Mouse (Mus musculus): ENCODE measurements around the gene Wscd2. TPM values are rescaled to one million over a fixed set of nuclear protein-coding genes. Genes with fewer than 3 reads are reported as not detected.

Wscd2 gene
- total and polyA plus RNA-seq, 3 experiments = 0.38 to 0.51 (median 0.39) TPM

DNA sequence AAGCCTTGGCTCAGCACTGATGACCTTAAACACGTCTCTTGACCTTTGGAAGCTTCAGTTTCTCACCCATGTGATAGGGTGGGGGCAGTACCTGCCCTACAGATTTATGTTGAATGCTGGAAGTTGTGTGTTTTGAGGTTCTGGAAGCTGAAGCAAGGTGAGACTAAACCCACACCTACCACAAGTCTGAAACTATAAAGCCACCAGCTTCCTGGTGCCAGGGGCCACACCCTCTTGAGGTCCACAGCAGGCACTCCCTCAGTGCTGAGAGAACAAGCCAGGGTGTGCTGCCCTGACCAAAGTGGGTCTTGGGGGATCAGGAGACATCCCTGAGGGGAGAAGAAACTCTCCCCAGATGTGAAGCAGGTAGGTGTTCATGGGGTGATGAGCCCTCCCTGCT, 48.7 kb downstream of the Wscd2 start:
- TF ChIP-seq RAD21 (IDR thresholded peaks at IDR 0.05; ENCODE audit: low read depth, low read length) (no peak), UBTF (IDR thresholded peaks at IDR 0.05; ENCODE audit: low read depth, low read length) (no peak), ELF1 (IDR thresholded peaks at IDR 0.05; ENCODE audit: low read depth, low read length) (no peak), TCF12 (IDR thresholded peaks at IDR 0.05; ENCODE audit: low read depth, low read length) (no peak), MYC (IDR thresholded peaks at IDR 0.05; ENCODE audit: low read depth, low read length) (no peak), SIN3A (IDR thresholded peaks at IDR 0.05; ENCODE audit: low read length) (no peak), CHD2 (IDR thresholded peaks at IDR 0.05; ENCODE audit: low read length) (no peak), NELFE (IDR thresholded peaks at IDR 0.05; ENCODE audit: low read depth, low read length) (no peak), ZMIZ1 (IDR thresholded peaks at IDR 0.05; ENCODE audit: low read depth, low read length) (no peak), ZC3H11A (IDR thresholded peaks at IDR 0.05; ENCODE audit: low read depth, low read length) (no peak), ETS1 (conservative IDR thresholded peaks at IDR 0.05; ENCODE audit: low read depth, low read length) (no peak), POLR2AphosphoS2 (IDR thresholded peaks at IDR 0.05; ENCODE audit: low read depth, low read length) (no peak), MEF2A (IDR thresholded peaks at IDR 0.05; ENCODE audit: borderline replicate concordance, low read depth, low read length) (no peak), NRF1 (IDR thresholded peaks at IDR 0.05; ENCODE audit: low read depth, low read length) (no peak), BHLHE40 (IDR thresholded peaks at IDR 0.05; ENCODE audit: low read depth, low read length) (no peak)
- Histone ChIP-seq H3K9ac (ENCODE audit: insufficient read depth, low read depth) (no peak overlapping the region), H3K4me2 (ENCODE audit: insufficient read depth, low read depth, poor library complexity, severe bottlenecking) (no peak overlapping the region), H3K4me3 (replicated peaks in 1 of 3; ENCODE audit: low read depth in 2 of 3, low read length in 2 of 3, poor library complexity in 1 of 3) (no peak overlapping the region), H3K27ac (ENCODE audit: insufficient read depth, low read depth) (no peak overlapping the region), H3K79me2 (replicated peaks; ENCODE audit: control insufficient read depth, extremely low read depth, insufficient read depth, poor library complexity, severe bottlenecking) (no peaks in the 10 kb centered on the region), H3K9me3 (replicated peaks; ENCODE audit: low read length) (no peaks in the 10 kb centered on the region), H3K27me3 (replicated peaks) (peaks cover 37% of the 10 kb centered on the region), H3K4me1 (ENCODE audit: control insufficient read depth in 1 of 2, insufficient read depth in 2 of 2) (peaks cover 9 to 15% of the 10 kb centered on the region in 2 experiments), H3K36me3 (replicated peaks in 1 of 2; ENCODE audit: control insufficient read depth in 1 of 2, insufficient read depth in 1 of 2, low read length in 1 of 2) (no peaks in the 10 kb centered on the region)
- no peak for DNase-seq (ENCODE audit: extremely low read depth)
- dilution Hi-C loops (cut with MboI; ENCODE audit: extremely low pct_ligation_motif_present, extremely low pct_unique_long_range_greater_than_20kb, low sequenced_read_pairs) (no loop called here), in situ Hi-C loops (cut with MboI; ENCODE audit: low pct_ligation_motif_present, low pct_unique_long_range_greater_than_20kb, low sequenced_read_pairs) (no loop called here)

DNA sequence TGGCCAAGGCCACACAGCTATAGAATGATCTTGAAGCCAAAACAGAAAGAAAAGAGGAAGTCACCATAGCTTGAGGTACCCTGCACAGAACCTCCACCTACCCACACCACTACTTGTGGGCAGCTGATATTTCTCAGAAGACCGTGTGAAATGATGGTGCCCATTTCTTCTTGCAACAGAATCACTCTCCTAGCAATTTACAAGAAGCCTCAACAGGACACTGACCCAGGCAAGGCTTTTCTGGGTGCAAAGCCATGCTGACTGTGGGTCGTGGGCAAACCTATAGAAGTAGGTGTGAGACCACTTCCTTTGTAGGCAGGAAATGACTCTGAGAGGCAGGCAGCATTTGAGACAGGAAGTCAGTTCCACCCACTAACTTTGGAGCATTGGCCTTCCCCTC, 49.3 kb downstream of the Wscd2 start:
- H3K4me1 ChIP-seq (ENCODE audit: control insufficient read depth in 1 of 2, insufficient read depth in 2 of 2) = peaks cover 9 to 15% of the 10 kb centered on the region in 2 experiments
- H3K4me3 ChIP-seq (replicated peaks in 1 of 3; ENCODE audit: low read depth in 2 of 3, low read length in 2 of 3, poor library complexity in 1 of 3) = no peak overlapping the region
- no peaks in the 10 kb centered on the region for H3K36me3 ChIP-seq (replicated peaks in 1 of 2; ENCODE audit: control insufficient read depth in 1 of 2, insufficient read depth in 1 of 2, low read length in 1 of 2)
- in situ Hi-C loops (cut with MboI; ENCODE audit: low pct_ligation_motif_present, low pct_unique_long_range_greater_than_20kb, low sequenced_read_pairs) = no loop called here
- dilution Hi-C loops (cut with MboI; ENCODE audit: extremely low pct_ligation_motif_present, extremely low pct_unique_long_range_greater_than_20kb, low sequenced_read_pairs) = no loop called here
- no peak overlapping the region for H3K4me2 ChIP-seq (ENCODE audit: insufficient read depth, low read depth, poor library complexity, severe bottlenecking)
- peaks cover 44% of the 10 kb centered on the region for H3K27me3 ChIP-seq (replicated peaks)
- no peaks in the 10 kb centered on the region for H3K79me2 ChIP-seq (replicated peaks; ENCODE audit: control insufficient read depth, extremely low read depth, insufficient read depth, poor library complexity, severe bottlenecking)
- H3K9ac ChIP-seq (ENCODE audit: insufficient read depth, low read depth) = no peak overlapping the region
- TF ChIP-seq JUN (IDR thresholded peaks at IDR 0.05; ENCODE audit: insufficient read depth, low read depth, low read length) (no peak), CHD2 (IDR thresholded peaks at IDR 0.05; ENCODE audit: low read length) (no peak), MAFK (IDR thresholded peaks at IDR 0.05; ENCODE audit: insufficient replicate concordance, low read length) (no peak), RAD21 (IDR thresholded peaks at IDR 0.05; ENCODE audit: low read depth, low read length) (no peak), GABPA (IDR thresholded peaks at IDR 0.05; ENCODE audit: insufficient replicate concordance, low read depth, low read length) (no peak), NRF1 (IDR thresholded peaks at IDR 0.05; ENCODE audit: low read depth, low read length) (no peak)
- no peak overlapping the region for H3K27ac ChIP-seq (ENCODE audit: insufficient read depth, low read depth)
- no peak for DNase-seq (ENCODE audit: extremely low read depth)
- H3K9me3 ChIP-seq (replicated peaks; ENCODE audit: low read length) = no peaks in the 10 kb centered on the region

Data from CH12.LX (cell line).